Mouse (Mus musculus) cerebellum, adult 18-20 months (tissue): Measurements from ENCODE around the gene Mcu.

Experiments used
- DNase-seq, 2 experiments: peaks; one replicate each; pipeline ENCODE4 v3.0.0; 2021

The Mcu gene

DNA sequence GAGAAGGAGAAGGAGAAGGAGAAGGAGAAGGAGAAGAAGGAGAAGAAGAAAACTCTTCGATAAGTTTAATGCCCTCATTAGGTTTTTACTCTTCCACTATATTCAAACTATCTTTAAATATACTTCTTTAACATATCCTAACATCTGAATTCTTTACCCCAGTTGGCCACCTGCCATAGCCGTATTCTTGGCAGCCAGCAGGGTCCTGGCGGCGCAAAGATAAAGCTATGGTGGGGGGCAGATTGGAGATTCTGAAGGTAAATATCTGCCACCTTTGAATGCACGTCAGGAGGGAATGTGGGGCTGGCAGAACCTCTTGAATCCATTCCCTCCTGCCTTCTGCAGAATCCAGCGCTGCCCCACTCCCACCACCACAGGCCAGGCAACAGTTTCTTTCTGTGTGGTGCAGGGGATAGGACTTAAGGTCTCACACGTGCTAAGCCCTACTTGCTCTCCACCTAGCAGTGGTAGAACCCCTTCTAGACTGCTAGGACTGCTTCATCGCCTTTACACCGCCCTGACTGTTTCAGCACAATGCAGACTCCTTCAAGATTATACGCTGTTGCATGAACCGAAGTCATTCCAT is 11.5 kb downstream of the Mcu start:
- DNase-seq = no peak

DNA sequence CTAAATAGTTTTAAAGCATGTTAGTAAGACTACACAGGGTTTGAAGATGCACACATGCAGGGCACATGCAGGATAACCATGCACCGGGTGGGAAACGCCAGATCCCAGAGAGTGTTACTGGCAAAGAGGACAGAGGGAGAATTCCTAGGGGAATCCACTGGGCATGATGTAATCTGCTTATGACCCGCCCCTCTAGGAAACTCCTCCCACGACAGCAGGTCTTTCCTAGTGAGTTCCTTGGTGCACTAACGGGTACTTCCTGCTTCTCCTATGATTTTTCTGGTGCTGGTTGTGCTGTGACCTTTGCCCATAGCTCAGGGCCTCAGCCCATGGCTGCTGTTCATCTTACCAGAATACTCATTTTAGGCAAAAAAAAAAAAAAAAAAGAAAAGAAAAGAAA is 12.6 kb downstream of the Mcu start:
- no peak for DNase-seq

DNA sequence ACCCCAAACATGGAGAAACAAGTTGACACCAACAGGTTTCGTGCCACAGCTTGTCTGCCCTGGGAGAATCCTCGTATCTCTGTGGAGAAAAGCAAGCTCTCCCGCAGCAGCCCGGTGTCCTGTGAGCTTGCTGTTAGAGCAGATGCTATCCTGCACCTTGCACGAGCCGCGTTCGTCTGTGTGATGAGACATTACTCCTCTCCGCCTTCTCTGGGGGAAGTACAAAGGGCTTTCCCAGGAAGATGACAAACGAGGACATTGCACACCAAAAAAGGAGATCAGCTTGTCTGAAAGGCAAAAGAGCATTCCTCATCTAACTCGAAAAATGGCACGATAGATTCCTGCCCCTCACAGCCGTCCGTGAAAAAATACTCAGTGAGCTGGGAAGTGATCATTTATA is 13.6 kb downstream of the Mcu start:
- peak; percentile 65 to 69 for DNase-seq

DNA sequence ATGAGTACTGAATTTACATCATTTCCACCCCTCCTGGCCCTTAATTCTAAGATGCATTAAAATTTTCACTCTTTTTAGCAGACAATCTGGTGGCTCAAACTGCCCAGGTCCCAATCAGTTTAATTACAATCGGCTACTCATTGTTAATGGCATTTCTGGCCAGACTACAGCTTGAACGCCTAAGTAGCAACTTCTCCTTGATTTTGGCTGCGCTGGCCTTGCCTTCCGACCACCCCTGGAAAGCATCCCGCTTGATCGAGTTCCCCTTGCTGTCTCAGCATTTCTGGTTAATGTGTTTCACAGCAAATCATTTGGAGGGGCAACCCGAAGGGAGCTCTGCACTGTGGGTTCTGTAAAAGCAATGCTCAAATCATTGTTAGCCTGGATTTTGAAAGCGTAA is 14.4 kb downstream of the Mcu start:
- no peak for DNase-seq

DNA sequence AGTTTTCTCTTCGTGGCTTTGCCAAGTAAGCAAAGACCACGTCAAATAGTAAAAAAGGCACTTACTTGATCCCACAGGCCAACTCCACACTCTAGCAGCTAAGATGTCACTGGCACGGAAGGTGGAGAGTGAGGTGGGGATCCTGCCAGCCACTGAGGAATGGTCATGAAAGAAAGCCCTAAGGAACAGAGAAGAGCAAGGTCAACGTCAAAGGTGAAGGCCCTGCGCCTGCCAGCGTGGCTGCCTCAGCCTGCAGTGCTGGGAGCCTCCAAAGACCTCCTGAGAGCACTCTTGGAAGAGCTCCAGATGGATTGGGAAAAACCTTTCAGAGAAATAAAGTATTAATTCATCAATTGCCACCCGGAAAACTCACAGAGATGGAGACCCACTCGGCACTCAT is 16.0 kb downstream of the Mcu start:
- no peak for DNase-seq

DNA sequence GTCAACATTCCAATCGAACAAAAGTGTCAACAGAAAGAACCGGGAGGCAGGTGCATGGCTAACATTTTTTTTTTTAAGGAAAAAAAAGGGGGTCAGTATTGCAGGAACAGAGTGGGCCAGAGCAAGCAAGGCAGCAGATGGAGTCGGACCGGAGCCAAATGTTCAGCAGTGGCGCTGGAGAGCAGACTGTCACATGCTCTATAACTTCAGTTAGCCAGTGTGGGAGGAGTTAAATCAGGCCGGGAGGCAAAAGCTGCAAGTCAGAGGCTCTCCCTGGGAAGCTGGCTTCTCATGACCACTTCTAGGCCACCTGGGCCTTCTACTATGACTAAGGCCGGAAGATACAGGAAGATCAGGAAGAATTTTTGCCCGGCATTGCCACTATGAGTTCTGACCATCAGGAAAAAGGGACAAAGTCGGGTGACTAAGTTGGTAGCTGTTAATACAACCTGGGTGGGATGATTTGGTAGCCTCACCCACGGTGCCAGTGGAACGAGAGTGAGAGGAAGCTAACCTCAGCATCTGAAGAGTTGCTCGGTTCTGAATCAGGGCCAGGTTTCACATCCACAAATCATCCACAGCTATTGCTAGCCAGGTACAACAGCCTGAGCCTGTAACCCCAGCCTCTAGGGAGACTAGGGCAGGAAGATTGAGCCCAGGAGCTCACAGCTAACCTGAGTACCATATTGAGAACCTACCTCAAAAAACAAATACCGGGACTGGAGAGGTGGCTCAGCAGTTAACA is 22.5 kb downstream of the Mcu start:
- peak; percentile 91 to 94 for DNase-seq

DNA sequence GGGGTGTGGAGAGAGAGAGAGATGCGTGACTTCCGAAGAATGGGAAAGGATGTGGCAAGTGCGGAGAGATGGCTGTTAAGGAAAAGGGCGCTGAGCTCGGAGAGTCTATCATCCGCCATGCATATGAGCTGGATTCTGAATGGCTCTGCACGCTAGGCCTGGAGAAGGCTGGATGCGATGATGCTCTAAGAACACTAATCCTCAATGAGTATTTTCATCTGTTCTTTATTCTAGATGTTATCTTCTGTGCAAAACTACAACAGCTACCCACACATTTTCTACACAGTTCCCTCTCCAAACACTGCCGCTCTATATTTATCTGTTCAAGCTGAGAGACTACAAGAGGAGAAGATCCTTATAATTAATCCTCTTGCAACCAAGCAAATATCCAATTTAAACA is 25.9 kb downstream of the Mcu start:
- DNase-seq = no peak

DNA sequence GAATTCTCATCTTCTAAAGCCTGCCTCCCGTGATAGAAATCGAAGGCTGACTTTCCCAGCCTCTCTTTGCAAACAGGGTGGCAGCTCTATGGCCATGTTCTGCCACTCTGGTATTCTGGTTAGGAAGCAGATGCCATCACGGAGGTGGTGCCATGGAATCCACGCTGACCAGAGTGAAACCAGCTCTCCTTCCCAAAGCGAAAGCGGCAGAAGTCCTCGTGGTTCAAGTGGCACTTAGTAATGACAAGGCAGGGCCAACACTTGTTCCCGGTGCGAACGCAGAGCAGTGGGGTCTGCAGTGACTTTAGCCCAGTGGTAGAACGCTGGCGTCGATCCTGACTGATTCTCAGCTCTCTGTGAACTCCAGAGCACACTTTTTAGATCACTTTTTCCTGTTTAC is 26.6 kb downstream of the Mcu start:
- DNase-seq = no peak

DNA sequence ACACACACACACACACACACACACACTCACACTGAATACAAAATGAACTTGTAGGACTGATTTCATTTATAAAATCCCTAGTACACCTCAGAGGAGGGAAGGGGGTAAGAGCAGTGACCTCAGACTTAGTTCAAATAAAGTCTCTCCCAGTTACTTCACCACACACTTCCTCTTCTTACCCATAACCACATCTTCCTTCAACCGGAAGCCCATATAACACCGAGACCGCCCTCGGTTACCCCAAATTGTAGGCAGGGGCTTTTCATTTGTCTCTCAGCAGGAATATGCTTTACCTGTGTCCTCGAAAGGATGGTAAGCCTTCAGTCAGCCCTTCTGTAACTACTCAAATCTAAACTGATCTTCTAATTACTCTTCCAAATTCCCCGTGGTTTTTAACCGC is 27.1 kb downstream of the Mcu start:
- no peak for DNase-seq

DNA sequence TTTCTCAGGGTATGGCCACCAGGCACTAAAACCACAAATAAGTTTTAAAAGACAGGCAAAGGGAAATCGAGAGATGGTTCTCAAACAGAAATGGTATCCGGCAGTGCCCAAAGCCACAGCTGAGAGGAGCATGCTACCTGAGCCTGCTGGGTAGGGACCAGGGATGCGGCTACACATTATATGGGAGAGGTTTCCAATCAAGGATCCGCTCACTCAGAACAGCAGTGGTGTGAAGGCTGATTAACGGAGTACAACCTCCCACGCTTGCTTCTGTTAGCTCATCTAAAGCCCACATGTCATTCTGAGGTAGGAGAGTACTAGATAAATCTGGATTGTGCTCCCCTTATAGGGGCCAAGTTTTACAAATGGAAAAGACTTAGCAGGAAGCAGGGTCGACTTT is 28.4 kb downstream of the Mcu start:
- no peak for DNase-seq

DNA sequence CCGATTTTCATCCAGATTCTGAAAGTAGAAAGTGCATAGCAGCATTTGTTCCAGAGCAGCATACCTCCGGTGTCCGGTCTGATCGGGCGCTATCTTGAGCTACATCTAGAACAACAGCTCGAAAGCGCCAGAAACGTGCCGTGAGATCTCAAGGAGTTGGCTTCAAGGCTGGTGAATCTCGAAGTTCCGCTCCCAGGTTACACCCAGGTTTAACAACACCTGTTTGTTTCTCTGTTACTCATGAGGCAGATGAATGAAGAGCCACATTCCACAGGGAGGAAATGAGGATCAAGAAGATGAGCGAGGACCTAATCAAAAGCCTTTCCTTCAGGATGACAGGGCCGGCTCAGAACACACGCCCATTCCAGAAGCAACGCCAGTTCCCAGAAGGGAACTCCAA is 29.7 kb downstream of the Mcu start:
- no peak for DNase-seq

DNA sequence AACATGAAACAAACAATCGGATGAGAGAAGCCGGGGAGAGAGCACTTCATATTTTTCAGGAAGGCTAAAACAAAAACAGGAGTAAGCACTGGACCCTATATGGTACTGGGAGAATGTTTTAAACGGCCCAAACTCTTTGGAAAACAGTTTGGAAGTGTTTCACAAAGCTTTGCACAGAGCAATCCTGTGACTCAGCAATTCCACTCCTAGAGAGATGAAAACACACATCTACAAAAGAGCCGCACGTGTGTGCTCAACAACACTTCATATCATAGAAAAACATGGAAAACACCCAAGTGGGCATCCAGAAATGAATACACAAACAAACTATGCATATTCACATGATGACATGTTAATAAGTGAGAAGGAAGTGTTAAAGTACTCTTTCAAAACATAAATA is 30.9 kb downstream of the Mcu start:
- DNase-seq = no peak

DNA sequence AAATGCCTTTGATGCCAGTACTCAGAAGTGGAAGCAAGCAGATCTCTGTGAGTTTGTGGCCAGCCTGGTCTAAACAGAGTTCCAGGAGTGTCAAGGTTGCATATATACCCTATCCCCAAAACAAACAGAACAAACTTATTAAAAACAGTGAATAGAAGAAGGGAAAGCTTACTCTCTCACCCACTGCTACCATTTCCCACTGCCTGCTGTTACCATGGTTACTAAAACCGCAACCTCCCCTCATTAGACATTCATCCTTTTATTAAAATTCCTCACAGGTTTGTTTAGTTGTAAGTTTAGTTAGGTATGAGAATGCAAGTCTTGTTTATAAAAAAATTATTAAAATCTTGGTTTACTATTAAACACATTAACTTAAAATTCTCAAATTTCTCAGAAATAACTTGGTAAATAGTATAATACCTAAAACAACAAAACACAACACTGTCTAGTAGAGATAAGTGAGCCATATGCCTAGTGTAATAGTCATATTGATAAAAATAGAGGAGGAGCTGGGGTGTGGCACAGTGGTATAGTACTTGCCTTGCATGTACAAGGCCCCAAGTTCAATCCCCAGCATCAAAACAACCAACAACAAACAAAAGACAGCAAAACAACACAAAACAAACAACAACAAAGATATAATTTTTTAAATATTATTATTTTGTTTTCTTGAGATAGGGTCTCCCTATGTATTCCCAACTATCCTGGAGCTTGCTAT is 34.5 kb downstream of the Mcu start:
- no peak for DNase-seq

DNA sequence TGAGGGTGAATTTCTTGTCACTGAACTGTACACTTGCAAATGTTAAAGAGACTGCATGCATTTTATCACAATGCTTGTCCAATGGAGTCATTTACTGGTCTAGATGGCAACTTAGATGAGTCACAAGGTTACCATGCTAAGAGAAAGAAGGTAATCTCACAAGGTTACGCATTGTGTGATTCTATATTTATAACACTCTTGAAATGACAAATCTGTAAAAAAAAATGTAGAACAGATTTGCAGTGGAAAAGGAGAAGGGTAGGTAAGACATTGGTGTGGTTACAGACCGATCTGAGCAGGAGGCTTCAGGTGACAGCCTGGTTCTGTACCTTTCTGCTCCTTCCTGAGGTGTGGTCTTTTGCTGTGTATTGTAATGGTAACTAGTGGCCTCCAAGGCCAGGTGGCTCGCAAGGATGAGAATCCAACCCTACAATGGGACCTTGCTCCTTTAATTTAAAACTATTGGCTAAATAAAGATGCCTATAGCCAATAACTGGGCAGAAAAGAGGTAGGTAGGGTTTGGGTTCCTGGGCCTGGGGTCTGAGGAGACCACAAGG is 35.8 kb downstream of the Mcu start:
- DNase-seq = no peak

DNA sequence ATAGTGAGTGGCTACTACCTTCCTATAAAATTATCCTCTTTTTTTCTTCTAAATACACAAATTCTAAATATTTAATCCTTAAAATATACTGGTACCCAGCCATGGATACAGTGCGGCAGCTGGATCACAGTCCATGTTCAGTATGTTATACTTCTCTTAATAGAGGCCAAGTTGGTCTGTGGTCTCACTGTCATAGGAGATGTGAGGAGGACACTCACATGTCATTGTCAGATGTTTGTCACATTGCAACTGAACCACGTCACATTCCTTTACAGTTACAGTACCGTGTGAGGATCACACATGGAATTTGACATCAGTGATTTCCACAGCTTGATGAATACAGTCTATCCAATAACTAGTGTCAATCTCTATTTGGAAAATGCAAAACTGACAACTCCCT is 36.8 kb downstream of the Mcu start:
- DNase-seq = no peak

DNA sequence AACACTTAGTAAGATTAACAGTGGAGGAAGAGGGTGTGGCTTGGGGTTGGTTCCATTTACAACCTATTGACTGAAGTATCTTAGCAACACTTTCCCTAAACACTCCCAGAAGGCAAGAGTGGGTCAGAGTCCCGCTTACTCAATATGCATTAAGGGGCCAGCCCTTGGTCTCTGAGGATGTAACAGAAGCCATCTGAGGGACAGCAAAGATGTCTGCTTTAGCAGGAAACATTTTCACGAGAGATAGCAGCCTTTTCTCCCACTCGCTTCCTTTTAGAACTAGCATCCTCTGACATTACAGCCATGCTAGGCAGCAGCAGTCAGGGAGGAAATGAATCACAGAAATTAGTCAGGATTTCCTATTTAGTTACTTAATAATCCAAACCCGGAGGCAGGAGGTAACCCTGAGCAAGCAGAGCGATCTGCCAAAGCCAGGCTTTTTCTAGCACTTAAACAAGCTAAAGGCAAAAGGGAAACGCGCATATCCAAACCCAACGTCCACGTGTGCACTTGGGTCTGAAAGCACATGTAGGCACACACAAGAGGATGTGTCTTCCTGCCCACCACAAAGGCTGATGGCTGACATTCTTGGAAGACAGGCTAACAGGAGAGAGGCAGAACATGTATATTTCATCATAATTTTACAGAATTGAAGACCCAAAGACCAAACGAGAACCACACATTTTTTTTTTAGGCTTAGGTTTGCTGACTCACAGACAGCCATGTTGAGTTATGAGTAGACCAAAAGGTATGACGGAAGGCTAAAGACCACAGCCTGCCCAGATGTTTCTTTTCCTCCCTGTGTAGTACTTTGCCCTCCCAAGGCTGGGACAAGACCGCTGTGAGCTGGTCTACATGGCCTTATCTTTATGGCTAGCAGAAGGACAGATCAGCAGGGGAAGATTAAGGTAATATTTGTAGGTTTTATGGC is 38.4 kb downstream of the Mcu start:
- no peak for DNase-seq

DNA sequence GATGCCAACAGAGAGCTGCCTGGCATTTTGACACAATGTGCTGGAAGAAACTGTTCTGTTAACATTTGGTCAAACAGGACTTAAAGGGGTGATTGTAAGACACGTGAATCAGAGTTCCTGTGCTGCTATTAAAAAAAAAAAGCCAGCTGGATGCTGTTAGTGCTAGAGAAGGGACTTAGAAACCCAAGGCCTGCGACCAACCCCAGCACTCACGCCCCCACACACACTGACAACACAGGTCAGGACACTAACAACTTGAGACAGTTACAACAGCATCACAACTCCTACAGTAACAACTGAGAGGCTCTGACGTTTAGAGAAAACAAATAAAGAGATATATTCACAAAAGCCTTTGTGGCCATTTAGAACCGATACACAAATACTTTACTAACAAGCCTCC is 40.2 kb downstream of the Mcu start:
- DNase-seq = no peak

DNA sequence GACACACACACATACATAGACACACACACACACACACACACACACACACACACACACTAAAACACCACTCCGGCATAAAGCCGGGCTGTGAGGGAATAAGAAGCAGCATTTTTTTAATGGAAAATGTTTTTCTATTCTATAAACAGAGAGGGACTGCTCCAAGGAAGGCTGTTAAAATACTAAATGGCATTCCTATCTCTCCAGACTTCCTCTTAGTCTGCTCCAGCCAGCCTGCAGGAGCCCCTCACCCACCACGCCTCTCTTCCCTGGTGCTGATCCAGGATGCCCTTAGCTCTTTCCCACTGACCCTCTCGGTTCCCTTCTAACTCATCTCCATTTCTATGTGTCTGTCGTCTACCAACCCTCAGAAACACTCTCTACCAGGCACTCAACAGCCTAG is 44.5 kb downstream of the Mcu start:
- DNase-seq = no peak

DNA sequence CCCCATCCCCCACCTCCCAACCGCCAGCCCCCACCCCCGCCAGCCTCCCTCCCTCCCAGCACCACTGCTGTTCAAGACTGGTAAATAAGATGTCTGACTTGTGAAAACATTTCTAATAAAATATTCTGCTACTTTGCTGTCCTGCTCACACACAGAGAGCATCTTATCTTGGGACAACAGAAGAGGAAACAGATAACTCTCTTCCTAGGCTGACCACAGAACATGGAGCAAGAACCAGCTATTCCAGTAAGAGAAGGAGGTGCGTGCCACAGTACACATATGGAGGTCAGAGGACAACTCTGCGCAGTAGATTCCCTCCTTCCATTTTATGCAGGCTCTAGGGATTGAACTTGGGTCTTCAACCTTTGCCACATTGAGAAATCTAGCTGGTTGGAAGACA is 45.2 kb downstream of the Mcu start:
- DNase-seq = no peak

DNA sequence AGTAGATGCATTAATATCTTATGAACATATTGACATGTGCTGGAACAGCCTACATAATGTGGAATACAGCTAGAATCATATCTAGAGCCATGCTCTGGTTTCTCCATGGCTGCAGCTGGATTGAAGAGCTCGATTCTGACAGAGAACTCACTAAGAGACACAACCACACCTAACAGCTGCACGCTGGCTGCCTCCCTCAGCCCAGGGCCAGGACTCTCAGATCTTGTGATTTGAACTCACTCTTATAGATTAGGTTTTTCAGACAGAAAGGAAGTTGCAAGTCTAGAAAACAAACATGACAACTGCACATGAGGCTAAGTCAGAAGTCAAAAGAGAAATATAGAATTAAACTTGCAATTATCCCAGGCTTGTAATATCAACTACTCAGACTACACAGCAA is 45.7 kb downstream of the Mcu start:
- no peak for DNase-seq

DNA sequence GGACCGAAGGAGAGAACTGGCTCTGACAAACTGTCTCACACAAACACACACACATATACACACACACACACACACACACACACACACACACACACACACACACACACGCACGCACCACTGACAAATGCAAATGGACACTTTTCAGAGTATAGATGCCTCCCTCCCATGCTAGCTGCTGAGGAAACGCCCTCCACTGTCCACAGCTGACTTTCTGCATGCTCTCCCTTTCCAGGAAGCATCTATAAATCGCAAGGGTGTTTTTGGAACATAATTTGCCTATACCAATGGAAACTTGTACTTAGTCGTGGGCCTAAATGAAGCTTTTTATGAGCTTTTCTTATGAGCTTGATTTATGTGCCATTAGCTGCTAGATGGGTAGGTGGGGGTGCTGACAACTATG is 46.1 kb downstream of the Mcu start:
- DNase-seq = no peak

DNA sequence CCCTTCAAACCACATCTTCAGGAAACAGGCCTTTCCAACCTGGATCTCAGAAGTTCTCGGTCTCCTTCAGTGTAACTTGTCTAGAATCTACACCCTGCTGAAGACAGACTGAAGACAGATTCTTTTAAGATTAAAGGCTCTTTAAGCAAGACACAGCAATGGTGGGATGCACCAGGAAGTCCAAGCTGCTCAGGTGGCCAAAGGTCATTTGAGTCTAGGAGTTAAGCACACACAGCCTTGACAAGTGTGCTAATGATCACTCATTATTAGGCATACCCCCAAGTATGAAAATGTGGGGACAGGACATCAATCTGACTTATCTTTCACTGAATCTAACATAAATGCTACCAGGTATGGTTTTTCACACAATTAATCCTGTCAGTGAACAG is 47.0 kb downstream of the Mcu start:
- DNase-seq = no peak
